Mouse (Mus musculus): ENCODE data around the gene Cpsf3. TPM values are rescaled to one million over a fixed set of nuclear protein-coding genes. Genes with fewer than 3 reads are reported as not detected.

Gene Cpsf3
- total and polyA plus RNA-seq, 3 experiments = 79.8 to 159 (median 117) TPM

DNA sequence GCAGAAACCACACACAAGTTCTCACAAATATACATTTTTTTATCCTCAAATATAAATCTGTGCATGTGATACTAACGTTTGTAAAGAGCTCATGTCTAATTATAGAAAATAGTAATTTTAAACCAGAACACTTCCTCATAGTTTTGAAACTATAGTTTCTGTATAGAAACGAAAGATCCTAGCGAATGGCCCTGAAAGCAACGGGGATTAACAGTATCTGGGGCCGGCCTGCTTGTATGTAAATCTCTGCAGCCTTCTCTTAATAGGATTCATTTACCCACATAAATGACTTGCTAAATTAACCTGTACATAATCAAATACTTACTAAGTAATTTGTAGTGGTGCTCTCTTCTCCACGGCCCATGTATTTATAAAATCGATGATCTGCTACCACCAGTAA, 61.8 kb downstream of the Cpsf3 start:
- H3K79me2 ChIP-seq (replicated peaks; ENCODE audit: control insufficient read depth, extremely low read depth, insufficient read depth, poor library complexity, severe bottlenecking) = no peaks in the 10 kb centered on the region
- no peak overlapping the region for H3K27ac ChIP-seq (ENCODE audit: insufficient read depth, low read depth)
- H3K4me1 ChIP-seq (ENCODE audit: control insufficient read depth in 1 of 2, insufficient read depth in 2 of 2) = peaks cover 0 to 7% of the 10 kb centered on the region in 2 experiments; a peak in 1 of 4 replicates
- DNase-seq (ENCODE audit: extremely low read depth) = no peak
- H3K36me3 ChIP-seq (replicated peaks in 1 of 2; ENCODE audit: control insufficient read depth in 1 of 2, insufficient read depth in 1 of 2, low read length in 1 of 2) = peaks cover 39 to 75% of the 10 kb centered on the region in 2 experiments
- in situ Hi-C loops (cut with MboI; ENCODE audit: low pct_ligation_motif_present, low pct_unique_long_range_greater_than_20kb, low sequenced_read_pairs) = no loop called here
- H3K9me3 ChIP-seq (replicated peaks; ENCODE audit: low read length) = peaks cover 10% of the 10 kb centered on the region
- H3K4me2 ChIP-seq (ENCODE audit: insufficient read depth, low read depth, poor library complexity, severe bottlenecking) = no peak overlapping the region
- dilution Hi-C loops (cut with MboI; ENCODE audit: extremely low pct_ligation_motif_present, extremely low pct_unique_long_range_greater_than_20kb, low sequenced_read_pairs) = no loop called here
- no peaks in the 10 kb centered on the region for H3K27me3 ChIP-seq (replicated peaks)
- no peak overlapping the region for H3K4me3 ChIP-seq (replicated peaks in 1 of 3; ENCODE audit: low read depth in 2 of 3, low read length in 2 of 3, poor library complexity in 1 of 3)
- H3K9ac ChIP-seq (ENCODE audit: insufficient read depth, low read depth) = no peak overlapping the region
- TF ChIP-seq GABPA (IDR thresholded peaks at IDR 0.05; ENCODE audit: insufficient replicate concordance, low read depth, low read length) (no peak), USF2 (conservative IDR thresholded peaks at IDR 0.05; ENCODE audit: low read depth, low read length) (no peak), NELFE (IDR thresholded peaks at IDR 0.05; ENCODE audit: low read depth, low read length) (no peak), POLR2AphosphoS2 (IDR thresholded peaks at IDR 0.05; ENCODE audit: low read depth, low read length) (no peak), CHD1 (IDR thresholded peaks at IDR 0.05; ENCODE audit: low read depth, low read length) (no peak), CHD2 (IDR thresholded peaks at IDR 0.05; ENCODE audit: low read length) (no peak), ZKSCAN1 (IDR thresholded peaks at IDR 0.05; ENCODE audit: borderline replicate concordance, low read depth, low read length) (no peak), MAX (IDR thresholded peaks at IDR 0.05; ENCODE audit: low read length) (no peak), JUN (IDR thresholded peaks at IDR 0.05; ENCODE audit: insufficient read depth, low read depth, low read length) (no peak), IRF4 (IDR thresholded peaks at IDR 0.05; ENCODE audit: low read depth, low read length) (no peak), USF1 (IDR thresholded peaks at IDR 0.05; ENCODE audit: low read depth, low read length) (no peak), JUND (conservative IDR thresholded peaks at IDR 0.05; ENCODE audit: low read depth, low read length) (no peak), POLR2A (IDR thresholded peaks at IDR 0.05; ENCODE audit: low read depth, low read length) (no peak), E2F4 (IDR thresholded peaks at IDR 0.05; ENCODE audit: insufficient replicate concordance, low read depth, low read length) (no peak), UBTF (IDR thresholded peaks at IDR 0.05; ENCODE audit: low read depth, low read length) (no peak), ZNF384 (IDR thresholded peaks at IDR 0.05; ENCODE audit: low read depth, low read length) (no peak)

DNA sequence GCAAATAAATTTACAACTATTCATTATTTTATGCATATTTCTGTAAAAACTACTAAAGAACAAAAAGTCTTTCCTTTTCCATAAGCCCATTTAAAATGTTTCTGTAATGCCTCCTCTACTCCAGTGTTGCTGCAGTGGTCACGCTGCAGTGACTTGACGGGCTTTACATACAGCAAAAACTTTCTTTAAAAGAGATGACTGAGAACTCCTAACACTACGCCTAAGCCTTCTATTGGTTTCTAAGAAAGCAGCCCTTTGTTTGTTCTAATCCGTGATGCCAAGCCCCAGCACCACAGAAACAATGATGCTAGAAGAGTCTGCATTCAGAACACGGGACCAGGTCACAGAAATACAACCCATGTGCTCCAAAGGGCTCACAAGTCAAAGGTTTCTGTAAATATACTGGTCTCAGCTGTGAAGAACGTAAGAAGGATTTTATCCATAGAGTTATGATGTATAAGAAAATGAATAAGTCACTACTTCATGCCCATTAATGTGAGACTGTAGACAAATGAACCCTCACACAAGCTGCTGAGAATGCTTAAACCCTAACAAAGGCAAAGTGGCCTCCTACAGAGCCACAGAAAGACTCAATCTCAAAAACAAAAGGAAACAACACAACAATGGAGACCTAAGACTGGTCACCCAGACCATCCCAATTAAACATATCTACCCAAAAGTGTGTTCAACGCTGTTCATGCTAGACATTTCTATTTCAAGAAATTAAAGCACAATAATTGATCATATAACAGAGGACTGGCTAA, 65.1 kb downstream of the Cpsf3 start:
- no peak for TF ChIP-seq MXI1 (IDR thresholded peaks at IDR 0.05; ENCODE audit: low read depth, low read length)
- no peak for TF ChIP-seq USF2 (conservative IDR thresholded peaks at IDR 0.05; ENCODE audit: low read depth, low read length)
- TF ChIP-seq TCF12 (IDR thresholded peaks at IDR 0.05; ENCODE audit: low read depth, low read length) = no peak
- no peak for TF ChIP-seq RAD21 (IDR thresholded peaks at IDR 0.05; ENCODE audit: low read depth, low read length)
- no peak for TF ChIP-seq ZMIZ1 (IDR thresholded peaks at IDR 0.05; ENCODE audit: low read depth, low read length)
- TF ChIP-seq PAX5 (IDR thresholded peaks at IDR 0.05; ENCODE audit: low read length) = no peak
- no peak for TF ChIP-seq SMC3 (IDR thresholded peaks at IDR 0.05; ENCODE audit: low read depth, low read length)
- no peak for TF ChIP-seq ELF1 (IDR thresholded peaks at IDR 0.05; ENCODE audit: low read depth, low read length)
- TF ChIP-seq TBP (conservative IDR thresholded peaks at IDR 0.05; ENCODE audit: low read depth, low read length) = no peak
- no peak for TF ChIP-seq USF1 (IDR thresholded peaks at IDR 0.05; ENCODE audit: low read depth, low read length)
- TF ChIP-seq ZC3H11A (IDR thresholded peaks at IDR 0.05; ENCODE audit: low read depth, low read length) = no peak
- no peak for TF ChIP-seq UBTF (IDR thresholded peaks at IDR 0.05; ENCODE audit: low read depth, low read length)
- no peak for TF ChIP-seq CTCF (conservative IDR thresholded peaks at IDR 0.05 in 1 of 2, IDR thresholded peaks at IDR 0.05 in 1 of 2; ENCODE audit: low read depth in 2 of 2, low read length in 2 of 2)
- no peak for TF ChIP-seq POLR2A (IDR thresholded peaks at IDR 0.05; ENCODE audit: low read depth, low read length)
- TF ChIP-seq MAX (IDR thresholded peaks at IDR 0.05; ENCODE audit: low read length) = no peak
- no peak for TF ChIP-seq RCOR1 (conservative IDR thresholded peaks at IDR 0.05; ENCODE audit: low read depth, low read length)
- TF ChIP-seq CHD2 (IDR thresholded peaks at IDR 0.05; ENCODE audit: low read length) = no peak
- no peak for TF ChIP-seq EP300 (IDR thresholded peaks at IDR 0.05; ENCODE audit: low read length)
- TF ChIP-seq MYC (IDR thresholded peaks at IDR 0.05; ENCODE audit: low read depth, low read length) = no peak
- 0 out of 2 replicates have a peak, but pooled peaks cover 2% of the 10 kb centered on the region for H3K79me2 ChIP-seq (replicated peaks; ENCODE audit: control insufficient read depth, extremely low read depth, insufficient read depth, poor library complexity, severe bottlenecking)
- H3K4me2 ChIP-seq (ENCODE audit: insufficient read depth, low read depth, poor library complexity, severe bottlenecking) = no peak overlapping the region
- H3K4me1 ChIP-seq (ENCODE audit: control insufficient read depth in 1 of 2, insufficient read depth in 2 of 2) = peaks cover 0 to 7% of the 10 kb centered on the region in 2 experiments; a peak in 1 of 4 replicates
- no peak overlapping the region for H3K27ac ChIP-seq (ENCODE audit: insufficient read depth, low read depth)
- no peak overlapping the region for H3K9ac ChIP-seq (ENCODE audit: insufficient read depth, low read depth)
- dilution Hi-C loops (cut with MboI; ENCODE audit: extremely low pct_ligation_motif_present, extremely low pct_unique_long_range_greater_than_20kb, low sequenced_read_pairs) (no loop called here), in situ Hi-C loops (cut with MboI; ENCODE audit: low pct_ligation_motif_present, low pct_unique_long_range_greater_than_20kb, low sequenced_read_pairs) (no loop called here)
- DNase-seq (ENCODE audit: extremely low read depth) = no peak
- no peak overlapping the region for H3K4me3 ChIP-seq (replicated peaks in 1 of 3; ENCODE audit: low read depth in 2 of 3, low read length in 2 of 3, poor library complexity in 1 of 3)
- no peaks in the 10 kb centered on the region for H3K27me3 ChIP-seq (replicated peaks)
- peaks cover 24% of the 10 kb centered on the region for H3K9me3 ChIP-seq (replicated peaks; ENCODE audit: low read length)
- peaks cover 50 to 79% of the 10 kb centered on the region in 2 experiments for H3K36me3 ChIP-seq (replicated peaks in 1 of 2; ENCODE audit: control insufficient read depth in 1 of 2, insufficient read depth in 1 of 2, low read length in 1 of 2)
